Mouse (Mus musculus) forebrain, embryonic 11.5 days (tissue): ENCODE measurements around the gene Ggt6. TPM values are rescaled to one million over a fixed set of nuclear protein-coding genes. Genes with fewer than 3 reads are reported as not detected.
A peak's percentile ranks its signal among the peaks of the same experiment; 100 is the strongest.

Experiments
- ATAC-seq: fragments of 200-750 bp; cut with Nextera tagmentation; replicated peaks from 2 replicates; pipeline ENCODE4 v1.8.0; 2017; ENCODE audit warnings: moderate TSS enrichment; ENCODE audit not compliant: low FRiP score
- DNase-seq: peaks from one replicate; pipeline ENCODE4 v3.0.0-alpha.2; 2017; ENCODE audit warnings: low spot score
- H3K27ac ChIP-seq: fragments of 300-500 bp; sonication (generic); 2 replicates; pipeline ENCODE4 v1.5.1; 2014; ENCODE audit warnings: low read depth, low read length
- H3K27me3 ChIP-seq: fragments of 300-500 bp; sonication (generic); 2 replicates; pipeline ENCODE4 v1.6.1; 2014; ENCODE audit warnings: mild to moderate bottlenecking, low read length, mixed read lengths; ENCODE audit not compliant: control insufficient read depth, insufficient read depth
- H3K36me3 ChIP-seq: fragments of 300-500 bp; sonication (generic); 2 replicates; pipeline ENCODE4 v1.6.1; 2014; ENCODE audit warnings: mild to moderate bottlenecking, low read length, moderate library complexity, mixed read lengths; ENCODE audit not compliant: control insufficient read depth, insufficient read depth
- H3K4me1 ChIP-seq: fragments of 300-500 bp; sonication (generic); replicated peaks from 2 replicates; pipeline ENCODE4 v1.6.1; 2014; ENCODE audit warnings: low read length, mixed read lengths; ENCODE audit not compliant: control insufficient read depth, insufficient read depth
- H3K4me2 ChIP-seq: fragments of 300-500 bp; sonication (generic); 2 replicates; pipeline ENCODE4 v1.6.1; 2014; ENCODE audit warnings: low read depth, mild to moderate bottlenecking, low read length, moderate library complexity, mixed read lengths; ENCODE audit not compliant: severe bottlenecking
- H3K4me3 ChIP-seq: fragments of 300-500 bp; sonication (generic); 2 replicates; pipeline ENCODE4 v1.5.1; 2014; ENCODE audit warnings: low read depth, low read length
- H3K9ac ChIP-seq: fragments of 300-500 bp; sonication (generic); 2 replicates; pipeline ENCODE4 v1.6.1; 2014; ENCODE audit warnings: low read length
- H3K9me3 ChIP-seq: fragments of 300-500 bp; sonication (generic); 2 replicates; pipeline ENCODE4 v1.6.1; 2016; ENCODE audit warnings: low read length, mixed read lengths; ENCODE audit not compliant: control insufficient read depth
- WGBS: fragments of 180-500 bp; shearing (Covaris S2); extraction: QIAGEN DNeasy Blood & Tissue Kit; methylation state at CpG from one replicate; pipeline ENCODE4 v1.1.7; 2014; 5-methylcytosine and 5-hydroxymethylcytosine counted together
- polyA plus RNA-seq: library from polyadenylated mRNA; unstranded; fragments of >200 nt; fragmentation: Nextera tagmentation; extraction: Ambion mirVana; gene quantifications from 2 replicates; pipeline ENCODE4 v1.2.1, GENCODE M21; 2014

Gene Ggt6
- polyA plus RNA-seq, 1 experiment from 2014 or later: not detected

DNA sequence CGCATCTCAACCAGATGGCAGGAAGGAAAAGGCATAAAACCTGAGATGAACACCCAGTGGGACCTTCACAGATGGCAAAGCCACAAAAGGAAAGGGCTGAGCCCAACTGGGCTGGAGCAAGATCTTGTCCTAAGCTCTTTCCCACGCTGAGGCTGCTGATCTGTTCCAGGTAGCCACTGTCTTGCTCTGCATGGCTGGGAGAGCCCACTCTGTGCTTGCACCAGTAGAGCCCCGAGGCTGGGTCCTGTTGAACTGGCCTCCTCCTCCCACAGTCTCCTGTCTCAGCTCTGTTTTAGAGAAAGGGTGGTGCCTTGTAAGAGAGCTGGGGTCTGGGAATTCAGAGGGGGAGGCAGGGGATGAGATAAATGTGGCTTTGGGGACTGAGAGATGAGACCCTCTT is 28.2 kb upstream of the Ggt6 start:
- peaks cover 4% of the 10 kb centered on the region; the same call in 1 of the 2 replicates for H3K4me1 ChIP-seq
- no peaks in the 10 kb centered on the region for H3K9me3 ChIP-seq
- H3K9ac ChIP-seq: no peak overlapping the region
- DNase-seq (no peak), ATAC-seq (no peak)
- H3K4me2 ChIP-seq: no peak overlapping the region
- WGBS: 23% methylated on average over 3 of the region's 3 CpGs
- H3K4me3 ChIP-seq: no peak overlapping the region
- H3K27me3 ChIP-seq: no peaks in the 10 kb centered on the region; the same call in 1 of the 2 replicates
- no peak overlapping the region for H3K27ac ChIP-seq
- no peaks in the 10 kb centered on the region for H3K36me3 ChIP-seq

DNA sequence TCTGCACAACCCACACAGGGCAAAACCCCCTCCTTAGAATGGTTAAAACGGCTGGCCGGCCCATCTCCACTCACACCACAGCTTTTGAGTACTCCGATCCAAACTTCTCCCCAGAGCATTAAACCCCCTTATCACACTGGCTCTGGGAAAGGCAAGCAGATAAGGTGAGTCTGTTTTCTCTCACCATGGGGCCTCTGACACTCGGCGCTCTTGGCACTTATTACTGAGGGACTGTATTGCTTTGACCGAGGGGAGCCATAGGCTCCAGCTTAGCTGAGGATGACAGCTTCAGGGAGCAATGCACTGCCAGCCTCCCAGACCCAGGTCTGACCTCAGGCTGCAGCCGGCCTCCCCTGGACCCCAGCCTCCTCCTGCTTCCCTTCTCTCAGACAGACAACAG is 27.8 kb upstream of the Ggt6 start:
- Histone ChIP-seq H3K9me3 (no peaks in the 10 kb centered on the region), H3K4me2 (no peak overlapping the region), H3K27ac (no peak overlapping the region), H3K36me3 (no peaks in the 10 kb centered on the region), H3K4me3 (no peak overlapping the region), H3K27me3 (no peaks in the 10 kb centered on the region; the same call in 1 of the 2 replicates), H3K9ac (no peak overlapping the region), H3K4me1 (peaks cover 4% of the 10 kb centered on the region; the same call in 1 of the 2 replicates)
- ATAC-seq: no peak
- 18% methylated on average over 7 of the region's 7 CpGs for WGBS
- no peak for DNase-seq

DNA sequence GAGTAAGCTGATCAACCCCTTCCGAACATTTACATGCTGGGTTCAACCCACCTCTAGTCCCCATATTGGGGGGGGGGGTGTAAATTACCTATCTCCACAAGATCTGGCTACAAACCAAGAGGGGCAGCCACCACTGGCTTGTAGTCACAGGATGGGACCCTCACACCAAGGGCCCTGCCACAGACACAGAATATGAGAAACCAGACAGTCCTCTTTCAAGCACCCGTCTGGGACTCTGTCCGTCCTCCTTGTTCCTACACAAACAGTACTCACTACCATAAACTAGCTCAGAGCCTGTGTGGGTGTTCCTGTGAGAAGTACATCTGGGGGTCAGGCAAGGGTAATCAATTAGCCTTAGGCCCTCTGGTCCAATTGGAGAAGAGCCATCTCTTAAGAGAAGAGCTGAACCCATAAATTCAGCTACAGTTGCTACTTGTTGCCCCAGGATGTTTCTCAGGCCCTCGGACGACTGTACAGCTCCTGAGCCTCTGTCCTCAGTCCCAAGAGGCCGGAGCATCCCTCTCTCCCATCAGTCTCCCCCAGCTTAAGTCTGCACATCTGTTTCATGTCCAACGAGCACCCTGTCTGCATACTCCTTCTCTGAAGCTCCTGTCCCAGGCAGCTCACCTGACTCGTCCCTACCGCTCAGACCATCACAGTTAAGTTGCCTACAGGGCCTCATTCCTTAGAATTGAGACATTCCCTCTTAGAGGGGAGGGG is 26.7 kb upstream of the Ggt6 start:
- H3K9ac ChIP-seq: no peak overlapping the region
- 52% methylated on average over 9 of the region's 9 CpGs for WGBS
- no peaks in the 10 kb centered on the region for H3K9me3 ChIP-seq
- no peak overlapping the region for H3K4me3 ChIP-seq
- H3K4me2 ChIP-seq: no peak overlapping the region
- DNase-seq: no peak
- peaks cover 4% of the 10 kb centered on the region; the same call in 1 of the 2 replicates for H3K4me1 ChIP-seq
- no peak for ATAC-seq
- H3K27me3 ChIP-seq: no peaks in the 10 kb centered on the region; the same call in 1 of the 2 replicates
- no peak overlapping the region for H3K27ac ChIP-seq
- H3K36me3 ChIP-seq: no peaks in the 10 kb centered on the region

DNA sequence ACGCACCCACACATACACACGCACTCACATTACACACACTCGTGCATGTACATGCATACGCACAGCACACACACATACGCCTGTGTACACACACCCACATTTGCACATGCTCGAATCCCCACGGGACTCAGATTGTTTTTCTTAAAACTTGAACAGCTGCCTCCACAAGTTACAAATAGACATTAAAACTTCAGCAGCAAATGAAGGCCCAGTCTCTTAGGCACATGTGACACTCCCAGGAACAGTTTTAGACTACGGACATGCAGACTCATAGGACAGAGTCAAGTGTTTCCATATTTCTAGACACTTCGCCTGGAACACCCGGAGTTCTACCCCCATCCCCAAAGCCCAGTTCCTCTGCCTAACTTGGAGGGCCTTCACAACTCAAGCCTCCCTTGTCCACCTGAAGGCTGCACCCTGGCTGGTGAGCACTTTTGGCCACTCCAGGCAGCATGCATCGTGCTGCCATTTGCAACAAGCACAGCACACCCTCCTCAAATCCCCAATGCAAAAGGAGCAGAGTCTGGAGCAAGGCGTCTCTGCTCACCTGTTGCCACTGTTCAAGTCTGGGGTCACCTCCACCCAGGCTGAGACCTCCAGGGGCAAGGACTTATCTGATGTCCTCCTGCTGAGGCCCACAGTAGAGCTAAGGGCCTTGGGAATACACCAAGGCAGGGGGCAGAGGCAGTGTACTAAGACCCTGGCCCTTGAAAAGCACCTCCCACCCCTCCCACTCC is 25.5 kb upstream of the Ggt6 start:
- no peaks in the 10 kb centered on the region; the same call in 1 of the 2 replicates for H3K27me3 ChIP-seq
- H3K4me1 ChIP-seq: peaks cover 4% of the 10 kb centered on the region; the same call in 1 of the 2 replicates
- H3K4me3 ChIP-seq: no peak overlapping the region
- H3K27ac ChIP-seq: no peak overlapping the region
- no peak overlapping the region for H3K9ac ChIP-seq
- ATAC-seq: no peak
- H3K36me3 ChIP-seq: no peaks in the 10 kb centered on the region
- no peaks in the 10 kb centered on the region for H3K9me3 ChIP-seq
- H3K4me2 ChIP-seq: peak overlapping the region; percentile 11; the same call in 1 of the 2 replicates
- DNase-seq: no peak
- WGBS: 81% methylated on average over 12 of the region's 12 CpGs

DNA sequence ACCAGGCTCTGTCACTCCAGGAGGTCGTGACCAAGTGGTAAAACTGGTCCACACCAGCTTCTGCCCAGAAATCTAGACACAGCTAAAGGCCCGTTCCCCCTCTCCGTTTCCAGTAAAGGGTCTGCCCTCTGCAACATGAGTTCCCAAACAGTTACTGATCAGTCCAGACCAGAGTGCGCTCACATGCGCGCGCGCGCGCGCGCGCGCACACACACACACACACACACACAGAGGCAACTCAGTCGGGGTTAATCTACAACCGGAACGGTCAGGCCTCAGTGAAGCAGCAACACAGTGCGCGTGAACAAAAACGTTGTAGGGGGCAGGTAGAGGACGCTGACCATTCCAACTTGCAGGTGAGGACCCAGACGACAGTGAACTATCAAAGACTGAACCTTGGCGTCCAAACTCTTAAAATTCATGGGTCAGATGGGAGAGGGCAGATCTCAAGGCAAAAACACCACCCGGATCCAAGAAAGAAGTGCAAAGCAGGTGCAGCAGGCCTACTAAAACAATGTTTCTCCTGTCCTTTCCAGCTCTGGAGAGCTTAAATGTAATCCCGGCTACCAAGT is 24.7 kb upstream of the Ggt6 start:
- ATAC-seq (no peak; the same call in 1 of the 2 replicates), DNase-seq (no peak)
- H3K27ac ChIP-seq: no peak overlapping the region
- H3K9ac ChIP-seq: no peak overlapping the region
- peak overlapping the region; percentile 43 for H3K4me3 ChIP-seq
- no peaks in the 10 kb centered on the region; the same call in 1 of the 2 replicates for H3K27me3 ChIP-seq
- no peaks in the 10 kb centered on the region for H3K36me3 ChIP-seq
- H3K9me3 ChIP-seq: no peaks in the 10 kb centered on the region
- H3K4me2 ChIP-seq: peak overlapping the region; percentile 85
- peaks cover 4% of the 10 kb centered on the region; the same call in 1 of the 2 replicates for H3K4me1 ChIP-seq
- WGBS: under 1% methylated on average over 25 of the region's 25 CpGs

DNA sequence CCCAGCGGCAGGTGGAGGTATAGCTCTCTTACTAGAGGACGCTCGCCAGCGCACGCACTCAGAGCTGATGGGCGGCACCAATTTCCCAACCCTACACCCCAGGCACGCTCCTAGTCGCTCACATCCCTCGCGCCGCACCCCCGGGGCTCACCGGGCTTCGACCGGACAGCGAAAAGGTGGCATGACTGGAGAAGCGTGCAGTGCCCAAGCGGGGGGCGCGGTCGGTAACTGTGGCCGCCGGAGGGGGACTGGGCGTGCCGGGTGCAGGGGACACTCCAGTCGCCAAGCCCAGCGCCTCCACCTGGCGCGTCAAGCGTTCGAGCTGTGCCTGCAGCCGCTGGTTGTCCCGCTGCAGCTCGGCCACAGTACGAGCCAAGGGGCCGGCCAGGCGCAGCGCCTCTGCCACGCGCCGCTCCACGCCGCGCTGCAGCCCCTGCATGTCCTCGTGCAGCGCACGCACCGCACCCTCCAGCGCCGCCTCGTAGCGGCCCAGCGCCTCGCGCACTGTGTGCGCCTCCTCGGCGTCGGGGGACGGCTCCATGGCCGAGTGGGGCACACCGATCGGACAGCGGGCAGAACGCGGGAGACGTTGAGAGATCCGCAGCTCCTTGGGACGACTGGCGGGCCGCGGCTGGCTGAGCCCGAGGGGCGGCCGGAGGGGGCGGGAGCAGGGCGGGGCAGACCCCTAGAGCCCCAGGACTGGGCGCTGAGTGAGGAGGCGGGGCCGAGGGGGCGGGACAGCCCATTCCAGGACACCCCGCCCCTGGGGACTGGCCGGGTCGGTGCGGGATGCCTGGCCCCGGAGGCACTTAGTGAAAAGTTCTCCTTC is 24.0 kb upstream of the Ggt6 start, which contains the start of gene Smtnl2:
TSS of gene Smtnl2 (minus strand) at position 621 of the 829 bp plus-strand sequence.
- peaks cover 4% of the 10 kb centered on the region; the same call in 1 of the 2 replicates for H3K4me1 ChIP-seq

DNA sequence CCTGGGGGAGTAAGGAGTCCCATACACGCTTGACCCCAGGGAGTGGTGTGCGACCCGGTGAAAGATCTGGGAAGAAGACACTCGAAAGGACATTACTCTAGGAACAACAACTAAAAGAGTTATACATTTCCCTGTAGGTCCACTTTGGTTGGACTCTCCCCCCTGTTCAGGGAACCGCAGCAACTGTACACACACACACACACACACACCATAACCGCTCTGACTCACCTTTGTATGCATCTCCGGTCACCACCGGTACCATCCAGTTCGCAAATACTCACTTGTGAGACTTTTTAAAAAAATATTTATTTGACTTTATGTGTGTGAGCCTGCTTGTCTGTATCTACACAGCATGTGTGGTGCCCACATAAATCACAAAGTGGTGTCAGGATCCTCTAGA is 23.4 kb upstream of the Ggt6 start:
- H3K27me3 ChIP-seq: no peaks in the 10 kb centered on the region; the same call in 1 of the 2 replicates
- H3K27ac ChIP-seq: no peak overlapping the region
- 32% methylated on average over 9 of the region's 9 CpGs for WGBS
- H3K4me1 ChIP-seq: peaks cover 4% of the 10 kb centered on the region; the same call in 1 of the 2 replicates
- DNase-seq (no peak), ATAC-seq (no peak)
- no peaks in the 10 kb centered on the region for H3K36me3 ChIP-seq
- no peak overlapping the region for H3K9ac ChIP-seq
- H3K4me2 ChIP-seq: peak overlapping the region; percentile 85
- no peaks in the 10 kb centered on the region for H3K9me3 ChIP-seq
- H3K4me3 ChIP-seq: peak overlapping the region; percentile 43

More for the DNA sequence above, 24.0 kb upstream of the Ggt6 start, which contains the start of gene Smtnl2:
- peak within 1 kb of the TSS; percentile 33 for H3K9ac ChIP-seq
- DNase-seq (peak; percentile 92), ATAC-seq (peak; percentile 93)
- H3K27ac ChIP-seq: no peak within 1 kb of the TSS
- H3K4me3 ChIP-seq: peak within 1 kb of the TSS; percentile 43
- H3K4me2 ChIP-seq: peak within 1 kb of the TSS; percentile 85
- no peaks in the 10 kb centered on the region; the same call in 1 of the 2 replicates for H3K27me3 ChIP-seq
- WGBS: under 1% methylated on average over 84 of the region's 86 CpGs
- no peaks in the 10 kb centered on the region for H3K9me3 ChIP-seq
- H3K36me3 ChIP-seq: no peaks in the 10 kb centered on the region

DNA sequence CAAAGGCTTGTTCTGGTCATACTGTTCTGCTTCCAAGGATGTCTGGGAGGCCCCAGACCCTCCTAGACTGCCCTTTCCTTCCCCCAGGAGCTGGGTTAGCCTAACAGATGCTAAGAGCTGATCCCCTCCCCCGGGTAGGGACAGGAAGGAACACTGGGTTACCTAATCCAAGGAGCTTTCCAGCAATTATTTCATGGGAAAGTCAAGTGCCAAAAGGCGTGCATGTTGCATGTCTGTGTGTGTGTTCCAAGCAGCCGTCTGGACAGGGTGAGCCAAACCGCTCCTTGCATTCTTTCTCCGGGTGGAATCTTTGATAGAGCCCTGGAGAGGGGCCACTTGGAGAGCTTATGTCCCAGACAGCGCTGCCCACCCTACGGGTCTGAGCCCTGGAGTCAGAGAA is 22.3 kb upstream of the Ggt6 start:
- Histone ChIP-seq H3K4me3 (no peak overlapping the region), H3K9me3 (no peaks in the 10 kb centered on the region), H3K9ac (no peak overlapping the region), H3K4me2 (no peak overlapping the region), H3K27me3 (no peaks in the 10 kb centered on the region; the same call in 1 of the 2 replicates), H3K27ac (no peak overlapping the region), H3K36me3 (no peaks in the 10 kb centered on the region), H3K4me1 (peaks cover 9% of the 10 kb centered on the region)
- ATAC-seq (no peak), DNase-seq (no peak)
- 81% methylated on average over 7 of the region's 7 CpGs for WGBS
